Mouse (Mus musculus) neural tube, embryonic 12.5 days (tissue): Measurements from ENCODE around the gene Gpr183. TPM values are rescaled to one million over a fixed set of nuclear protein-coding genes. Genes with fewer than 3 reads are reported as not detected.

Experiments used
- ATAC-seq: fragments of 200-750 bp; cut with Nextera tagmentation; 2 replicates; pipeline ENCODE4 v1.8.0; 2017; ENCODE audit warnings: low read depth, mild to moderate bottlenecking, moderate TSS enrichment, moderate library complexity; ENCODE audit not compliant: low FRiP score
- H3K27ac ChIP-seq: fragments of 300-500 bp; sonication (generic); 2 replicates; pipeline ENCODE4 v1.5.1; 2016
- H3K27me3 ChIP-seq: fragments of 300-500 bp; sonication (generic); replicated peaks from 2 replicates; pipeline ENCODE4 v1.6.1; 2016; ENCODE audit warnings: mild to moderate bottlenecking
- H3K36me3 ChIP-seq: fragments of 300-500 bp; sonication (generic); 2 replicates; pipeline ENCODE4 v1.6.1; 2016; ENCODE audit warnings: mild to moderate bottlenecking
- H3K4me1 ChIP-seq: fragments of 300-500 bp; sonication (generic); 2 replicates; pipeline ENCODE4 v1.6.1; 2016
- H3K4me2 ChIP-seq: fragments of 300-500 bp; sonication (generic); replicated peaks from 2 replicates; pipeline ENCODE4 v1.6.1; 2016; ENCODE audit warnings: mild to moderate bottlenecking
- H3K4me3 ChIP-seq: fragments of 300-500 bp; sonication (generic); 2 replicates; pipeline ENCODE4 v1.5.1; 2016
- H3K9ac ChIP-seq: fragments of 300-500 bp; sonication (generic); 2 replicates; pipeline ENCODE4 v1.6.1; 2016; ENCODE audit warnings: mild to moderate bottlenecking
- H3K9me3 ChIP-seq: fragments of 300-500 bp; sonication (generic); 2 replicates; pipeline ENCODE4 v1.6.1; 2016; ENCODE audit warnings: mild to moderate bottlenecking
- WGBS: fragments of 180-500 bp; shearing (Covaris S2); methylation state at CpG from one replicate; pipeline ENCODE4 v1.1.7; 2016; 5-methylcytosine and 5-hydroxymethylcytosine counted together
- polyA plus RNA-seq: library from polyadenylated mRNA; unstranded; fragments of >200 nt; fragmentation: Nextera tagmentation; extraction: Ambion mirVana; gene quantifications from 2 replicates; pipeline ENCODE4 v1.2.1, GENCODE M21; 2016

Gene Gpr183
- polyA plus RNA-seq, 1 experiment from 2014 or later, result 2.6 TPM

- WGBS, result 94% methylated on average over 5 of the region's 5 CpGs
- no peak overlapping the region for H3K9ac ChIP-seq
These were observed 15.1 kb downstream of the Gpr183 start for GRCm38 (mm10) chr14:121949897-121950296.

GRCm38 (mm10) chr14:121949436-121949835 lies 15.6 kb downstream of the Gpr183 start:
- no peaks in the 10 kb centered on the region for H3K36me3 ChIP-seq
- H3K9ac ChIP-seq, result no peak overlapping the region
- H3K27ac ChIP-seq, result no peak overlapping the region
- H3K4me1 ChIP-seq, result no peaks in the 10 kb centered on the region
- H3K9me3 ChIP-seq, result peaks cover 2% of the 10 kb centered on the region; the same call in 1 of the 2 replicates
- no peak for ATAC-seq
- H3K27me3 ChIP-seq, result no peaks in the 10 kb centered on the region
- H3K4me2 ChIP-seq, result no peak overlapping the region
- 92% methylated on average over 3 of the region's 3 CpGs for WGBS
- H3K4me3 ChIP-seq, result no peak overlapping the region

More at GRCm38 (mm10) chr14:121949897-121950296, 15.1 kb downstream of the Gpr183 start:
- H3K4me1 ChIP-seq, result no peaks in the 10 kb centered on the region
- no peak overlapping the region for H3K4me2 ChIP-seq
- no peak overlapping the region for H3K27ac ChIP-seq
- H3K9me3 ChIP-seq, result no peaks in the 10 kb centered on the region
- H3K4me3 ChIP-seq, result no peak overlapping the region
- no peak for ATAC-seq
- no peaks in the 10 kb centered on the region for H3K36me3 ChIP-seq
- H3K27me3 ChIP-seq, result no peaks in the 10 kb centered on the region

GRCm38 (mm10) chr14:121947966-121948365 lies 17.0 kb downstream of the Gpr183 start:
- H3K4me3 ChIP-seq, result no peak overlapping the region
- peaks cover 5% of the 10 kb centered on the region; the same call in 1 of the 2 replicates for H3K9me3 ChIP-seq
- ATAC-seq, result no peak
- no peak overlapping the region for H3K27ac ChIP-seq
- no peak overlapping the region for H3K9ac ChIP-seq
- no peaks in the 10 kb centered on the region for H3K4me1 ChIP-seq
- 94% methylated on average over 3 of the region's 3 CpGs for WGBS
- H3K4me2 ChIP-seq, result no peak overlapping the region
- no peaks in the 10 kb centered on the region for H3K27me3 ChIP-seq
- no peaks in the 10 kb centered on the region for H3K36me3 ChIP-seq

- 78% methylated on average over 8 of the region's 8 CpGs for WGBS
- Histone ChIP-seq H3K27me3 (no peaks in the 10 kb centered on the region), H3K4me1 (no peaks in the 10 kb centered on the region), H3K4me2 (no peak overlapping the region), H3K4me3 (no peak overlapping the region), H3K36me3 (no peaks in the 10 kb centered on the region), H3K9ac (no peak overlapping the region), H3K27ac (no peak overlapping the region), H3K9me3 (peaks cover 5% of the 10 kb centered on the region; the same call in 1 of the 2 replicates)
- ATAC-seq, result no peak
These were observed 17.7 kb downstream of the Gpr183 start for GRCm38 (mm10) chr14:121947201-121947760.

GRCm38 (mm10) chr14:121946728-121947127 lies 18.3 kb downstream of the Gpr183 start:
- Histone ChIP-seq H3K27me3 (no peaks in the 10 kb centered on the region), H3K4me2 (no peak overlapping the region), H3K9me3 (peaks cover 5% of the 10 kb centered on the region; the same call in 1 of the 2 replicates), H3K4me1 (no peaks in the 10 kb centered on the region), H3K27ac (no peak overlapping the region), H3K4me3 (no peak overlapping the region), H3K36me3 (no peaks in the 10 kb centered on the region), H3K9ac (no peak overlapping the region)
- ATAC-seq, result no peak
- WGBS, result 74% methylated on average over 8 of the region's 8 CpGs

- peaks cover 5% of the 10 kb centered on the region; the same call in 1 of the 2 replicates for H3K9me3 ChIP-seq
- H3K4me1 ChIP-seq, result no peaks in the 10 kb centered on the region
- no peak overlapping the region for H3K4me3 ChIP-seq
- WGBS, result 87% methylated on average over 5 of the region's 5 CpGs
- H3K9ac ChIP-seq, result no peak overlapping the region
- no peak for ATAC-seq
- H3K27ac ChIP-seq, result no peak overlapping the region
- no peaks in the 10 kb centered on the region for H3K36me3 ChIP-seq
- no peaks in the 10 kb centered on the region for H3K27me3 ChIP-seq
- no peak overlapping the region for H3K4me2 ChIP-seq
These were observed 18.9 kb downstream of the Gpr183 start for GRCm38 (mm10) chr14:121946131-121946530.

GRCm38 (mm10) chr14:121939582-121939981 lies 25.4 kb downstream of the Gpr183 start:
- no peak overlapping the region for H3K9ac ChIP-seq
- H3K27me3 ChIP-seq, result no peaks in the 10 kb centered on the region
- no peaks in the 10 kb centered on the region; the same call in 1 of the 2 replicates for H3K4me1 ChIP-seq
- H3K4me2 ChIP-seq, result no peak overlapping the region
- ATAC-seq, result no peak
- peaks cover 14% of the 10 kb centered on the region; the same call in 1 of the 2 replicates for H3K9me3 ChIP-seq
- WGBS, result 94% methylated on average over 3 of the region's 3 CpGs
- H3K4me3 ChIP-seq, result no peak overlapping the region
- H3K27ac ChIP-seq, result no peak overlapping the region
- H3K36me3 ChIP-seq, result peaks cover 10% of the 10 kb centered on the region; the same call in 1 of the 2 replicates

- Histone ChIP-seq H3K9me3 (peaks cover 10% of the 10 kb centered on the region; the same call in 1 of the 2 replicates), H3K36me3 (peaks cover 21% of the 10 kb centered on the region), H3K4me2 (no peak overlapping the region), H3K27ac (no peak overlapping the region), H3K4me1 (no peaks in the 10 kb centered on the region; the same call in 1 of the 2 replicates), H3K4me3 (no peak overlapping the region), H3K27me3 (no peaks in the 10 kb centered on the region), H3K9ac (no peak overlapping the region)
- ATAC-seq, result no peak
- WGBS, result 94% methylated on average over 11 of the region's 11 CpGs
These were observed 26.5 kb downstream of the Gpr183 start for GRCm38 (mm10) chr14:121938256-121939191.

- WGBS, result 82% methylated on average over 11 of the region's 11 CpGs
- Histone ChIP-seq H3K27me3 (no peaks in the 10 kb centered on the region), H3K9ac (no peak overlapping the region), H3K9me3 (peaks cover 10% of the 10 kb centered on the region; the same call in 1 of the 2 replicates), H3K4me3 (no peak overlapping the region), H3K27ac (no peak overlapping the region), H3K4me1 (no peaks in the 10 kb centered on the region; the same call in 1 of the 2 replicates), H3K36me3 (peaks cover 21% of the 10 kb centered on the region), H3K4me2 (no peak overlapping the region)
- no peak for ATAC-seq
These were observed 27.3 kb downstream of the Gpr183 start for GRCm38 (mm10) chr14:121937601-121938255.

- no peaks in the 10 kb centered on the region for H3K27me3 ChIP-seq
- 84% methylated on average over 8 of the region's 8 CpGs for WGBS
- no peaks in the 10 kb centered on the region; the same call in 1 of the 2 replicates for H3K4me1 ChIP-seq
- H3K36me3 ChIP-seq, result peaks cover 21% of the 10 kb centered on the region
- H3K27ac ChIP-seq, result no peak overlapping the region
- H3K4me3 ChIP-seq, result no peak overlapping the region
- ATAC-seq, result no peak
- no peak overlapping the region for H3K9ac ChIP-seq
- peaks cover 10% of the 10 kb centered on the region; the same call in 1 of the 2 replicates for H3K9me3 ChIP-seq
- H3K4me2 ChIP-seq, result no peak overlapping the region
These were observed 28.1 kb downstream of the Gpr183 start for GRCm38 (mm10) chr14:121936856-121937255.

GRCm38 (mm10) chr14:121936356-121936755 lies 28.6 kb downstream of the Gpr183 start:
- Histone ChIP-seq H3K36me3 (peaks cover 21% of the 10 kb centered on the region), H3K27me3 (no peaks in the 10 kb centered on the region), H3K9ac (no peak overlapping the region), H3K27ac (no peak overlapping the region), H3K4me1 (no peaks in the 10 kb centered on the region; the same call in none of the 2 replicates), H3K9me3 (peaks cover 10% of the 10 kb centered on the region; the same call in 1 of the 2 replicates), H3K4me2 (no peak overlapping the region), H3K4me3 (no peak overlapping the region)
- no peak for ATAC-seq
- WGBS, result 94% methylated on average over 4 of the region's 4 CpGs

- Histone ChIP-seq H3K4me2 (no peak overlapping the region), H3K27ac (no peak overlapping the region), H3K4me1 (no peaks in the 10 kb centered on the region; the same call in none of the 2 replicates), H3K9me3 (peaks cover 10% of the 10 kb centered on the region; the same call in 1 of the 2 replicates), H3K4me3 (no peak overlapping the region), H3K27me3 (no peaks in the 10 kb centered on the region), H3K9ac (no peak overlapping the region), H3K36me3 (peaks cover 21% of the 10 kb centered on the region)
- ATAC-seq, result no peak
- WGBS, result 96% methylated on average over 5 of the region's 5 CpGs
These were observed 30.4 kb downstream of the Gpr183 start for GRCm38 (mm10) chr14:121934597-121934946.
